Mouse (Mus musculus): ENCODE data around the gene Foxn3. TPM values are rescaled to one million over a fixed set of nuclear protein-coding genes. Genes with fewer than 3 reads are reported as not detected.

Foxn3 gene
- polyA plus RNA-seq, 1 experiment, result 6.2 TPM

- WGBS, result 94% methylated on average over 5 of the region's 5 CpGs
- no peak for DNase-seq (ENCODE audit: low read depth, low spot score)
Measured at GRCm38 (mm10) chr12:99433402-99433801, 130.0 kb downstream of the Foxn3 start.

GRCm38 (mm10) chr12:99431541-99431940 is 131.8 kb downstream of the Foxn3 start:
- no peak for DNase-seq (ENCODE audit: low read depth, low spot score)
- WGBS, result 92% methylated on average over 6 of the region's 6 CpGs

GRCm38 (mm10) chr12:99430992-99431391 is 132.4 kb downstream of the Foxn3 start:
- WGBS, result 99% methylated on average over 3 of the region's 3 CpGs
- no peak for DNase-seq (ENCODE audit: low read depth, low spot score)

- DNase-seq (ENCODE audit: low read depth, low spot score), result no peak
- 83% methylated on average over 3 of the region's 3 CpGs for WGBS
Measured at GRCm38 (mm10) chr12:99429101-99429500, 134.3 kb downstream of the Foxn3 start.

- WGBS, result 35% methylated on average over 14 of the region's 14 CpGs
- no peak for DNase-seq (ENCODE audit: low read depth, low spot score)
Measured at GRCm38 (mm10) chr12:99426207-99426916, 137.0 kb downstream of the Foxn3 start.

GRCm38 (mm10) chr12:99419396-99419760 is 144.0 kb downstream of the Foxn3 start:
- DNase-seq (ENCODE audit: low read depth, low spot score), result no peak

GRCm38 (mm10) chr12:99418476-99419395 is 144.6 kb downstream of the Foxn3 start:
- no peak for DNase-seq (ENCODE audit: low read depth, low spot score)
- 32% methylated on average over 7 of the region's 7 CpGs for WGBS

More at GRCm38 (mm10) chr12:99419396-99419760, 144.0 kb downstream of the Foxn3 start:
- 33% methylated on average over 2 of the region's 2 CpGs for WGBS

- 51% methylated on average over 9 of the region's 9 CpGs for WGBS
- DNase-seq (ENCODE audit: low read depth, low spot score), result no peak
Measured at GRCm38 (mm10) chr12:99417885-99418284, 145.5 kb downstream of the Foxn3 start.

- WGBS, result 87% methylated on average over 5 of the region's 5 CpGs
- DNase-seq (ENCODE audit: low read depth, low spot score), result no peak
Measured at GRCm38 (mm10) chr12:99415538-99415937, 147.8 kb downstream of the Foxn3 start.

GRCm38 (mm10) chr12:99412496-99412895 is 150.9 kb downstream of the Foxn3 start:
- 88% methylated on average over 3 of the region's 3 CpGs for WGBS
- no peak for DNase-seq (ENCODE audit: low read depth, low spot score)

GRCm38 (mm10) chr12:99412034-99412433 is 151.3 kb downstream of the Foxn3 start:
- no peak for DNase-seq (ENCODE audit: low read depth, low spot score)
- WGBS, result 63% methylated on average over 7 of the region's 7 CpGs

- DNase-seq (ENCODE audit: low read depth, low spot score), result no peak
- 32% methylated on average over 3 of the region's 3 CpGs for WGBS
Measured at GRCm38 (mm10) chr12:99408651-99409050, 154.7 kb downstream of the Foxn3 start.

- WGBS, result 75% methylated on average over 16 of the region's 16 CpGs
- no peak for DNase-seq (ENCODE audit: low read depth, low spot score)
Measured at GRCm38 (mm10) chr12:99408089-99408488, 155.3 kb downstream of the Foxn3 start.

GRCm38 (mm10) chr12:99407318-99407716 is 156.1 kb downstream of the Foxn3 start:
- DNase-seq (ENCODE audit: low read depth, low spot score), result no peak
- 17% methylated on average over 6 of the region's 6 CpGs for WGBS

- WGBS, result 6% methylated on average over 15 of the region's 15 CpGs
- DNase-seq (ENCODE audit: low read depth, low spot score), result no peak
Measured at GRCm38 (mm10) chr12:99406697-99407317, 156.6 kb downstream of the Foxn3 start.

- 18% methylated on average over 9 of the region's 9 CpGs for WGBS
- DNase-seq (ENCODE audit: low read depth, low spot score), result no peak
Measured at GRCm38 (mm10) chr12:99406254-99406653, 157.1 kb downstream of the Foxn3 start.

GRCm38 (mm10) chr12:99405401-99405800 is 158.0 kb downstream of the Foxn3 start:
- 75% methylated on average over 4 of the region's 4 CpGs for WGBS
- no peak for DNase-seq (ENCODE audit: low read depth, low spot score)

- WGBS, result 95% methylated on average over 5 of the region's 5 CpGs
- DNase-seq (ENCODE audit: low read depth, low spot score), result no peak
Measured at GRCm38 (mm10) chr12:99403004-99403403, 160.4 kb downstream of the Foxn3 start.

GRCm38 (mm10) chr12:99400907-99401306 is 162.5 kb downstream of the Foxn3 start:
- no peak for DNase-seq (ENCODE audit: low read depth, low spot score)
- WGBS, result 96% methylated on average over 8 of the region's 8 CpGs

GRCm38 (mm10) chr12:99399575-99399974 is 163.8 kb downstream of the Foxn3 start:
- 44% methylated on average over 4 of the region's 4 CpGs for WGBS
- no peak for DNase-seq (ENCODE audit: low read depth, low spot score)

Measured in large intestine, adult 2 months (tissue).